Mouse (Mus musculus) embryonic fibroblast, embryonic 13.5 days (primary cell): ENCODE results near the gene Cybc1.

Source experiments
- CTCF ChIP-seq: IDR thresholded peaks from 2 replicates; pipeline ENCODE4 v1.5.1; 2011; ENCODE audit warnings: mild to moderate bottlenecking, control low read depth, low read length, moderate library complexity, borderline replicate concordance; ENCODE audit not compliant: insufficient read depth
- POLR2A ChIP-seq: IDR thresholded peaks from 2 replicates; pipeline ENCODE4 v1.6.1; 2011; ENCODE audit warnings: low read depth, mild to moderate bottlenecking, control low read depth, low read length, moderate library complexity

DNA sequence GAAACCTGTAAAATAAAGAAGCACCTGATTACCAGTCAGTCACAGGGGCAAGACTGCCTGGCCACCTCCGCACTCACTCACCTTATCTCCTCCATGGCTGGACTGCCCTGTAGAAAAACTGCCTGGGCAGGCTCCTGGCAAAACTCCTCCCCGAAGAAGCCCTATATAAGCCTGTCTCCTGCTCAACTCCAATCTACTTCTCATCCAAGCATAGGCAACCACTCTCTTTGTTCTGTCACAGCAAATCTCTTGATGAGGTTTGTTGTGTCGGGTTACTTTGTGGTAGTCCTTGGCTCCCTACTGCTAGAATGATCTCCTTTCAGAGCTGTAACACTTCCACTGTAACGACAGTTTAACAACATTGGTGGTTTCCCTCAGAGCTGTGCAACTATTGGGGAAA is 3.6 kb upstream of the Cybc1 start:
- no peak for TF ChIP-seq POLR2A
- no peak for TF ChIP-seq CTCF
